Mouse (Mus musculus): Measurements from ENCODE around the gene Mylk3. TPM values are rescaled to one million over a fixed set of nuclear protein-coding genes. Genes with fewer than 3 reads are reported as not detected.

Mylk3 gene
- polyA plus RNA-seq, 1 experiment = 0.21 TPM

- peak; percentile 37 for DNase-seq (ENCODE audit: low spot score)
These were observed 64.2 kb downstream of the Mylk3 start for GRCm38 (mm10) chr8:85321981-85322380.

GRCm38 (mm10) chr8:85318534-85318933 lies 67.6 kb downstream of the Mylk3 start:
- DNase-seq (ENCODE audit: low spot score) = no peak

GRCm38 (mm10) chr8:85313036-85313435 lies 73.1 kb downstream of the Mylk3 start:
- no peak for DNase-seq (ENCODE audit: low spot score)

- DNase-seq (ENCODE audit: low spot score) = no peak
These were observed 74.4 kb downstream of the Mylk3 start for GRCm38 (mm10) chr8:85311743-85312142.

- no peak for DNase-seq (ENCODE audit: low spot score)
These were observed 77.6 kb downstream of the Mylk3 start for GRCm38 (mm10) chr8:85308564-85308963.

- DNase-seq (ENCODE audit: low spot score) = no peak
These were observed 82.6 kb downstream of the Mylk3 start for GRCm38 (mm10) chr8:85303531-85303930.

GRCm38 (mm10) chr8:85302931-85303330 lies 83.2 kb downstream of the Mylk3 start:
- DNase-seq (ENCODE audit: low spot score) = no peak

- DNase-seq (ENCODE audit: low spot score) = no peak
These were observed 84.2 kb downstream of the Mylk3 start for GRCm38 (mm10) chr8:85301941-85302340.

GRCm38 (mm10) chr8:85299434-85300077 lies 86.6 kb downstream of the Mylk3 start, which contains the start of the genes Orc6 and Vps35:
Gene Orc6, plus strand, starts transcription at chr8:85299632.
Gene Vps35, minus strand, starts transcription at chr8:85299802.
- DNase-seq (ENCODE audit: low spot score) = peak; percentile 91

- DNase-seq (ENCODE audit: low spot score) = no peak
These were observed 87.3 kb downstream of the Mylk3 start for GRCm38 (mm10) chr8:85298600-85299433.

GRCm38 (mm10) chr8:85286846-85287245 lies 99.3 kb downstream of the Mylk3 start:
- no peak for DNase-seq (ENCODE audit: low spot score)

Other genes with a start within 250 kb of the Mylk3 start
- not detected in 2 replicates for gene Cks1brt, start 234.4 kb downstream of the Mylk3 start, polyA plus RNA-seq (2012; rRNA removed)
- gene Olfr371, start 160.4 kb downstream of the Mylk3 start, polyA plus RNA-seq (2012; rRNA removed) = not detected in 2 replicates
- 25.1 and 31.3 TPM in 2 replicates for gene Orc6, start 86.7 kb downstream of the Mylk3 start, polyA plus RNA-seq (2012; rRNA removed)
- gene Vps35, start 86.5 kb downstream of the Mylk3 start, polyA plus RNA-seq (2012; rRNA removed) = 92.0 and 94.3 TPM in 2 replicates
- 16.4 TPM in 2 replicates for gene 4921524J17Rik, start 46.5 kb upstream of the Mylk3 start, polyA plus RNA-seq (2012; rRNA removed)
- 29.5 and 31.1 TPM in 2 replicates for gene Gpt2, start 106.2 kb upstream of the Mylk3 start, polyA plus RNA-seq (2012; rRNA removed)
- gene Dnaja2, start 169.0 kb upstream of the Mylk3 start, polyA plus RNA-seq (2012; rRNA removed) = 58.3 and 85.0 TPM in 2 replicates